ENCODE assay signal across 32 mouse cellular contexts in the genomic region with DNA sequence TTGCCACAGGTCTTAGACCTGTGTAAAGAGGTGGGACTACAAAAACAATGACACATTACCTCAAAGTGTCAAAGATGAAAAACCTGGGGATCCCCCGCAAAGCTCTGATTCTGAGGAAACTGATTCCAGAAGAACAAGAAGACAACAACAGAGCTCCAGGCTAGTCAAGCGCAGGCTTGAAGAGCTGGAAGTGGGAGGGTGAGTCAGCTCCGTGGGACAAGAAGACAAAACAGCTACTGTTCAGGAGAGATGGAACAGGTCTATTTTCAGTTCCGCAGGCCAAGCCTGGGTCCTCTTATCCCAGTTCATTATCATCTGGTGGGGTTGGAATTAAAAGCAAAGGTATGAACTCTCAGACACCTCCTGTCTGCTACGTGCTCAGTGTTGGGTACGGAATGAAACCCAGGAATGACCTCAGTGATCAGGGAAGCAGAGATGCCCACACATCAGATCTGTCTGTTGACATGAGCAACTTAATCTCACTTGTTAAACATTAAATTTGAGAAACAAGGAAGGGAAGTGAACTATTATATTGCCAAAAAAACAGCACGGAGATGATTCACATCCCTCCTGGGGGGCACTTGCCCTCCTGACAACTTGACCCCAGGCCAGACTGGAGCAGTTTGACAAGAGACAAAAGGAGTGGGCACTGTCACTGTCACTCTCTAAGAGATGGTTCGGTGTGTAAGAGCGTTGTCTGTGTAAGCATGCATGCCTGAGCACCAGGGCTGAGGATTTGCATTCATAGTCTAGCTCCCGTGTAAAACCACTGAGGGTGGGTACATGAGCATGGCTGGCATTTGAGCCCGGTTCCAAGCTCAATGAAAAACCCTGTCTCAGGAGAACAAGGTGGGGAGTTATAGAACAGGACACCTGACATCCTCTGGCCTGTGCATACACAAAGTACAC. TPM values are rescaled to one million over a fixed set of nuclear protein-coding genes. Genes with fewer than 3 reads are reported as not detected.
DNase-seq lines count a peak whose midpoint lies in the region; ATAC-seq lines count a peak whose summit lies in the region.
"Had no signal": no experiment of that assay in that cellular context is flagged by ENCODE, and none has a peak within 500 bp of the region (broad histone marks: within the 10 kb centered on the region; RNA-seq: fewer than 3 reads in every experiment).

No protein-coding gene starts in this region.

- peak overlapping the region; percentile 45 for H3K27ac ChIP-seq in heart, embryonic 15.5 days
- H3K27ac ChIP-seq in midbrain, embryonic 16.5 days (ENCODE audit: low read length) = no peak overlapping the region
- H3K27ac ChIP-seq: hindbrain, embryonic 10.5 days; kidney, embryonic 15.5 days; limb, embryonic 15.5 days; liver, embryonic 14.5 days; midbrain, embryonic 12.5 days; stomach, embryonic 15.5 days had no signal

- no peaks in the 10 kb centered on the region for H3K4me1 ChIP-seq in heart, embryonic 15.5 days (replicated peaks)
- H3K4me1 ChIP-seq in midbrain, embryonic 16.5 days (ENCODE audit: control insufficient read depth, insufficient read depth, low read length) = no peaks in the 10 kb centered on the region
- H3K4me1 ChIP-seq: hindbrain, embryonic 10.5 days; kidney, embryonic 15.5 days; limb, embryonic 15.5 days; midbrain, embryonic 12.5 days; stomach, embryonic 15.5 days had no signal

- DNase-seq in frontal cortex, postnatal 25 days (ENCODE audit: low spot score in 2 of 2) = no peak
- DNase-seq in heart, postnatal 14 days = no peak
- peak; percentile 26 for DNase-seq in right cerebral cortex, postnatal 25 days
- no peak for DNase-seq in right cerebral cortex, postnatal 4 days
- DNase-seq: adrenal gland, postnatal 25 days; cerebellum, adult 11 months; cerebellum, adult 9-11 months; forebrain, postnatal 0 days; gastrocnemius, postnatal 36 days; kidney, adult 11 months; kidney, postnatal 36 days; left cerebral cortex, postnatal 4 days; lung, embryonic 14.5 days; thymus, adult 2 months; thymus, postnatal 4 days had no signal

- ATAC-seq in frontal cortex, adult (ENCODE audit: low TSS enrichment) = peak; percentile 87
- no peak for ATAC-seq in heart, embryonic 15.5 days (replicated peaks; ENCODE audit: insufficient number of reproducible peaks, insufficient read depth, low FRiP score, low read depth)
- no peak for ATAC-seq in midbrain, embryonic 16.5 days
- ATAC-seq: forebrain, postnatal 0 days; hindbrain, embryonic 16.5 days had no signal

- H3K27me3 ChIP-seq in heart, embryonic 15.5 days = no peaks in the 10 kb centered on the region
- no peaks in the 10 kb centered on the region for H3K27me3 ChIP-seq in midbrain, embryonic 16.5 days (ENCODE audit: control insufficient read depth, insufficient read depth, low read depth, low read length)
- H3K27me3 ChIP-seq: kidney, embryonic 15.5 days; limb, embryonic 15.5 days; midbrain, embryonic 12.5 days; stomach, embryonic 15.5 days had no signal

- no peak overlapping the region for H3K9ac ChIP-seq in heart, embryonic 15.5 days
- no peak overlapping the region for H3K9ac ChIP-seq in midbrain, embryonic 16.5 days (ENCODE audit: low read depth, low read length)
- H3K9ac ChIP-seq: forebrain, postnatal 0 days; kidney, embryonic 15.5 days; limb, embryonic 15.5 days; liver, embryonic 14.5 days; lung, embryonic 14.5 days; midbrain, embryonic 12.5 days; stomach, embryonic 15.5 days had no signal

- H3K9me3 ChIP-seq in heart, embryonic 15.5 days (replicated peaks) = no peaks in the 10 kb centered on the region
- H3K9me3 ChIP-seq in midbrain, embryonic 16.5 days (replicated peaks; ENCODE audit: control insufficient read depth, low read length, poor library complexity, severe bottlenecking) = no peaks in the 10 kb centered on the region
- H3K9me3 ChIP-seq: hindbrain, embryonic 10.5 days; kidney, embryonic 15.5 days; limb, embryonic 15.5 days; midbrain, embryonic 12.5 days; stomach, embryonic 15.5 days had no signal

- peak overlapping the region; percentile 46 for H3K4me3 ChIP-seq in heart, embryonic 15.5 days
- H3K4me3 ChIP-seq in midbrain, embryonic 16.5 days (ENCODE audit: low read depth, low read length) = no peak overlapping the region
- H3K4me3 ChIP-seq: hindbrain, embryonic 10.5 days; kidney, embryonic 15.5 days; limb, embryonic 15.5 days; midbrain, embryonic 12.5 days; stomach, embryonic 15.5 days had no signal

- intact Hi-C loops in heart, postnatal 14 days (cut with DNase I) = no loop called here

- H3K4me2 ChIP-seq in heart, embryonic 15.5 days = peak overlapping the region; percentile 57
- no peak overlapping the region for H3K4me2 ChIP-seq in midbrain, embryonic 16.5 days (ENCODE audit: low read length)
- H3K4me2 ChIP-seq: kidney, embryonic 15.5 days; limb, embryonic 15.5 days; lung, embryonic 14.5 days; midbrain, embryonic 12.5 days; stomach, embryonic 15.5 days had no signal

- peaks cover 8% of the 10 kb centered on the region; the same call in 1 of the 2 replicates for H3K36me3 ChIP-seq in heart, embryonic 15.5 days
- H3K36me3 ChIP-seq in midbrain, embryonic 16.5 days (ENCODE audit: control insufficient read depth, insufficient read depth, low read length) = no peaks in the 10 kb centered on the region
- H3K36me3 ChIP-seq: hindbrain, embryonic 10.5 days; kidney, embryonic 15.5 days; limb, embryonic 15.5 days; midbrain, embryonic 12.5 days; stomach, embryonic 15.5 days had no signal

- WGBS in heart, embryonic 15.5 days = 58% methylated on average over 11 of the region's 11 CpGs
- 80% methylated on average over 11 of the region's 11 CpGs for WGBS in midbrain, embryonic 16.5 days

RNA-seq across cellular contexts. Expression of a gene that starts 1.4 kb away (rescaled TPM):
- 17.2 and 18.2 TPM in 2 replicates for polyA plus RNA-seq in heart, embryonic 15.5 days (2015; fragmentation: Nextera tagmentation; extraction: Ambion mirVana)
- total RNA-seq in heart, postnatal 14 days (2021) = 10 to 100 TPM; 16.4 to 17.9 TPM
- not detected in 2 replicates for polyA plus RNA-seq in midbrain, embryonic 16.5 days (2015; fragmentation: Nextera tagmentation; extraction: Ambion mirVana)
- polyA plus RNA-seq: forebrain, embryonic 11.5 days; hindbrain, embryonic 10.5 days; kidney, embryonic 15.5 days; neural tube, embryonic 11.5 days had no signal

RNA-seq across cellular contexts. Expression of a gene that starts 5.7 kb away (rescaled TPM):
- polyA plus RNA-seq in heart, embryonic 15.5 days (2015; fragmentation: Nextera tagmentation; extraction: Ambion mirVana) = 43.9 and 51.1 TPM in 2 replicates
- total RNA-seq in heart, postnatal 14 days (2021) = 10 to 100 TPM; 90.2 to 92.6 TPM
- 60.9 and 62.8 TPM in 2 replicates for polyA plus RNA-seq in midbrain, embryonic 16.5 days (2015; fragmentation: Nextera tagmentation; extraction: Ambion mirVana)

RNA-seq across cellular contexts. Expression of a gene that starts 21.6 kb away (rescaled TPM):
- 0.94 and 2.3 TPM in 2 replicates for polyA plus RNA-seq in heart, embryonic 15.5 days (2015; fragmentation: Nextera tagmentation; extraction: Ambion mirVana)
- total RNA-seq in heart, postnatal 14 days (2021) = under 1 TPM; 0.46 to 0.48 TPM
- 62.1 and 66.0 TPM in 2 replicates for polyA plus RNA-seq in midbrain, embryonic 16.5 days (2015; fragmentation: Nextera tagmentation; extraction: Ambion mirVana)
- total RNA-seq: common myeloid progenitor, adult 5-6 weeks; megakaryocyte, adult 5-6 weeks had no signal

RNA-seq across cellular contexts. Expression of a gene that starts 34.3 kb away (rescaled TPM):
- polyA plus RNA-seq in heart, embryonic 15.5 days (2015; fragmentation: Nextera tagmentation; extraction: Ambion mirVana) = not detected in 2 replicates
- not detected for total RNA-seq in heart, postnatal 14 days (2021)
- not detected in 2 replicates for polyA plus RNA-seq in midbrain, embryonic 16.5 days (2015; fragmentation: Nextera tagmentation; extraction: Ambion mirVana)
- total RNA-seq: adrenal gland, postnatal 25 days; common myeloid progenitor, adult 5-6 weeks; forebrain, postnatal 0 days; gastrocnemius, adult 18-20 months; gastrocnemius, postnatal 36 days; left cerebral cortex, adult 18-20 months; left cerebral cortex, postnatal 4 days; megakaryocyte, adult 5-6 weeks had no signal
- polyA plus RNA-seq: embryonic facial prominence, embryonic 11.5 days; forebrain, embryonic 11.5 days; forebrain, postnatal 0 days; hindbrain, embryonic 10.5 days; hindbrain, embryonic 16.5 days; kidney, embryonic 15.5 days; limb, embryonic 15.5 days; liver, embryonic 14.5 days; lung, embryonic 14.5 days; midbrain, embryonic 12.5 days; neural tube, embryonic 11.5 days; stomach, embryonic 15.5 days; thymus, adult 2 months had no signal

RNA-seq across cellular contexts. Expression of a gene that starts 43.7 kb away (rescaled TPM):
- not detected in 2 replicates for polyA plus RNA-seq in heart, embryonic 15.5 days (2015; fragmentation: Nextera tagmentation; extraction: Ambion mirVana)
- total RNA-seq in heart, postnatal 14 days (2021) = not detected
- polyA plus RNA-seq in midbrain, embryonic 16.5 days (2015; fragmentation: Nextera tagmentation; extraction: Ambion mirVana) = not detected in 2 replicates
- total RNA-seq: adrenal gland, postnatal 25 days; common myeloid progenitor, adult 5-6 weeks; forebrain, postnatal 0 days; gastrocnemius, adult 18-20 months; gastrocnemius, postnatal 36 days; left cerebral cortex, adult 18-20 months; left cerebral cortex, postnatal 4 days; megakaryocyte, adult 5-6 weeks had no signal
- polyA plus RNA-seq: embryonic facial prominence, embryonic 11.5 days; forebrain, embryonic 11.5 days; forebrain, postnatal 0 days; hindbrain, embryonic 10.5 days; hindbrain, embryonic 16.5 days; kidney, embryonic 15.5 days; limb, embryonic 15.5 days; liver, embryonic 14.5 days; lung, embryonic 14.5 days; midbrain, embryonic 12.5 days; neural tube, embryonic 11.5 days; stomach, embryonic 15.5 days; thymus, adult 2 months had no signal

Comparison
In these comparisons a context has a peak if more than half of its experiments do, and no peak if none do; other contexts are left out.
1. RNA of a gene that starts 1.4 kb away (polyA plus RNA-seq): 17.2 to 18.2 TPM in heart, embryonic 15.5 days; not detected in midbrain, embryonic 16.5 days; every median in the first group is over 10 times any median in the second.
2. RNA of a gene that starts 21.6 kb away (polyA plus RNA-seq): 62.1 to 66.0 TPM in midbrain, embryonic 16.5 days; 0.94 to 2.3 TPM in heart, embryonic 15.5 days; every median in the first group is over 10 times any median in the second.